Mouse (Mus musculus) CD4-positive helper T cell, adult 2 months (primary cell): ENCODE measurements at regions not wholly inside any gene's neighbourhood (a gene's known extent, or its start where the extent isn't known, plus 50 kb on each side); places are given as distances from the start of the nearest gene placed in this dataset.

Experiments
- DNase-seq: peaks from one replicate; pipeline ENCODE4 v3.0.0-alpha.2; 2012; ENCODE audit warnings: low read depth, missing footprints, low spot score

- no peak for DNase-seq
Observed at GRCm38 (mm10) chr10:91591398-91591811, 410.3 kb upstream of the Tmpo start.

- DNase-seq = no peak
Observed at GRCm38 (mm10) chr10:91583204-91583603, 402.1 kb upstream of the Tmpo start.

- no peak for DNase-seq
Observed at GRCm38 (mm10) chr10:91580959-91581358, 399.8 kb upstream of the Tmpo start.

GRCm38 (mm10) chr10:91575323-91576064 lies 394.4 kb upstream of the Tmpo start:
- DNase-seq = no peak

GRCm38 (mm10) chr10:91572796-91573195 lies 391.7 kb upstream of the Tmpo start:
- no peak for DNase-seq

- no peak for DNase-seq
Observed at GRCm38 (mm10) chr10:91569046-91569445, 387.9 kb upstream of the Tmpo start.

GRCm38 (mm10) chr10:91566116-91566774 lies 385.1 kb upstream of the Tmpo start:
- DNase-seq = no peak

GRCm38 (mm10) chr10:91559307-91559706 lies 378.2 kb upstream of the Tmpo start:
- no peak for DNase-seq

GRCm38 (mm10) chr10:91548071-91548470 lies 367.0 kb upstream of the Tmpo start:
- DNase-seq = no peak

- DNase-seq = no peak
Observed at GRCm38 (mm10) chr10:91546140-91546539, 365.0 kb upstream of the Tmpo start.

- DNase-seq = no peak
Observed at GRCm38 (mm10) chr10:91545421-91545820, 364.3 kb upstream of the Tmpo start.

GRCm38 (mm10) chr10:91543167-91543918 lies 362.2 kb upstream of the Tmpo start:
- no peak for DNase-seq

GRCm38 (mm10) chr10:91542201-91542604 lies 361.1 kb upstream of the Tmpo start:
- DNase-seq = no peak

- no peak for DNase-seq
Observed at GRCm38 (mm10) chr10:91537241-91537640, 356.1 kb upstream of the Tmpo start.

- no peak for DNase-seq
Observed at GRCm38 (mm10) chr10:91535392-91535791, 354.3 kb upstream of the Tmpo start.

- DNase-seq = no peak
Observed at GRCm38 (mm10) chr10:91528305-91528704, 347.2 kb upstream of the Tmpo start.

GRCm38 (mm10) chr10:91521168-91521567 lies 340.1 kb upstream of the Tmpo start:
- no peak for DNase-seq

- no peak for DNase-seq
Observed at GRCm38 (mm10) chr10:91515021-91515371, 333.9 kb upstream of the Tmpo start.

GRCm38 (mm10) chr10:91514163-91515020 lies 333.3 kb upstream of the Tmpo start:
- DNase-seq = no peak

GRCm38 (mm10) chr10:91507038-91507437 lies 325.9 kb upstream of the Tmpo start:
- no peak for DNase-seq

GRCm38 (mm10) chr10:91504891-91505290 lies 323.8 kb upstream of the Tmpo start:
- DNase-seq = no peak

- DNase-seq = no peak
Observed at GRCm38 (mm10) chr10:91498543-91498942, 317.4 kb upstream of the Tmpo start.
